Mouse (Mus musculus) left cerebral cortex, adult 6 months (tissue): ENCODE measurements around the gene Olfr1123. TPM values are rescaled to one million over a fixed set of nuclear protein-coding genes. Genes with fewer than 3 reads are reported as not detected.

Experiments used
- long read RNA-seq, 2 experiments: library from polyadenylated mRNA; unstranded; transcript quantifications; one replicate each; pipeline ENCODE4 v2.0.0; 2019 to 2020
- polyA plus RNA-seq: library from polyadenylated mRNA; unstranded; fragments of <200 nt; fragmentation: Nextera tagmentation; gene quantifications from 2 replicates; pipeline ENCODE4 v1.2.3, GENCODE M21; 2021

Gene Olfr1123
- not detected in 2 replicates for polyA plus RNA-seq
- long read RNA-seq, experiment 1: 0 reads
- long read RNA-seq, experiment 2: 0 reads

GRCm38 (mm10) chr2:87416335-87416734 is at the start of gene Olfr1123:
TSS of gene Olfr1123 (plus strand) at chr2:87416635.

DNA sequence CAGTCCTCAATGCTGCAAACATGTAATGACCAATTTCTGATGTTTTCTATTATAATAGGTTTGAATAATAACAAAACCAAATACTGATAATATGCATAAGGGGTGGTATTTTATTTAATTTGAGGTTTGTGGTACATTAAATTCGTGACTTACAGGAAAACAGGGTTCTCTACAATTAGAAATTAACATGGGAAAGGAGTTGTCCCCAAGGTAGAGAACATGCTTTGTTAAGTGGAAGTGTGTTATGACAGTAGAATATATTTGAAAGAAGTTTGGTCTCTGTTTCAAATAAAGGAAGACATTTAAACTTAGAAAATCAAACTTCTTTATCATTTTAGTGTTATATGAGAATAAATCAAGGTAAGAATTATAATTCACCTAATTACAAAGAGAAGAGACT is 46.8 kb upstream of the Olfr1123 start, which contains the start of gene Olfr1121:
Gene Olfr1121, plus strand, starts transcription at position 301 of the 400 bp plus-strand sequence.

GRCm38 (mm10) chr2:87385549-87385948 is 30.9 kb upstream of the Olfr1123 start, which contains the start of gene Olfr1122:
TSS of gene Olfr1122 (plus strand) at chr2:87385849.

GRCm38 (mm10) chr2:87429975-87430374 is 13.5 kb downstream of the Olfr1123 start, which contains the start of gene Olfr1124:
TSS of gene Olfr1124 (plus strand) at chr2:87430275.

DNA sequence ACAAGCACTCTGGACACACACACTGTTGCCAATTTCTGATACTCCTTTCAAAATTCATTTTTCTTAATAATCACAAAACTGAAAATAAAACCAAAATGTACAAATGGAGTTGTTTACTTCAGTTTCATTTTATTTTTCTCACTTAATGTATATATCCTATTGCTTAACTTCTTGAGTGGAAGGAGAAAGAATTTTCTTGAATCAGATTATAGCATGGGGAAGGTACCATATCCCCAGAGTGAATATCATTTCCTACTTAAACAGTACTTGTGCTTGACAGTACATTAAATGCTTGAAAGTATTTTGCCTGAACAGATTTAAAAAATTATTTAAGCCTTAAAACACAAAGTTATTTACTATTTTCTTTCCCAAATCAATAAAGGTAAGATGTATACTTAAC is 37.2 kb downstream of the Olfr1123 start, which contains the start of gene Olfr1126:
Gene Olfr1126, plus strand, starts transcription at position 301 of the 400 bp plus-strand sequence.

Other genes with a start within 250 kb of the Olfr1123 start
- gene Olfr1112, start 228.8 kb upstream of the Olfr1123 start, polyA plus RNA-seq: not detected in 2 replicates
- not detected in 2 replicates for gene Olfr1113, start 207.7 kb upstream of the Olfr1123 start, polyA plus RNA-seq
- gene Olfr1115, start 168.6 kb upstream of the Olfr1123 start, polyA plus RNA-seq: not detected in 2 replicates
- gene Olfr1116, start 149.1 kb upstream of the Olfr1123 start, polyA plus RNA-seq: not detected in 2 replicates
- gene Olfr1118, start 109.1 kb upstream of the Olfr1123 start, polyA plus RNA-seq: not detected in 2 replicates
- not detected in 2 replicates for gene Olfr1120, start 61.8 kb upstream of the Olfr1123 start, polyA plus RNA-seq
- gene Olfr1121, start 46.7 kb upstream of the Olfr1123 start, polyA plus RNA-seq: not detected in 2 replicates
- not detected in 2 replicates for gene Olfr1122, start 30.8 kb upstream of the Olfr1123 start, polyA plus RNA-seq
- gene Olfr1124, start 13.6 kb downstream of the Olfr1123 start, polyA plus RNA-seq: 0.11 TPM in 2 replicates
- not detected in 2 replicates for gene Olfr1126, start 37.3 kb downstream of the Olfr1123 start, polyA plus RNA-seq
- not detected in 2 replicates for gene Pramel7, start 80.5 kb downstream of the Olfr1123 start, polyA plus RNA-seq
- not detected in 2 replicates for gene Pramel6, start 89.9 kb downstream of the Olfr1123 start, polyA plus RNA-seq
- not detected in 2 replicates for gene Olfr153, start 115.2 kb downstream of the Olfr1123 start, polyA plus RNA-seq
- gene Olfr1128, start 128.9 kb downstream of the Olfr1123 start, polyA plus RNA-seq: not detected in 2 replicates
- gene Olfr1129, start 157.3 kb downstream of the Olfr1123 start, polyA plus RNA-seq: not detected in 2 replicates
- gene Olfr1130, start 189.6 kb downstream of the Olfr1123 start, polyA plus RNA-seq: not detected in 2 replicates
- gene Olfr1131, start 210.5 kb downstream of the Olfr1123 start, polyA plus RNA-seq: not detected in 2 replicates
- not detected in 2 replicates for gene Olfr1132, start 220.9 kb downstream of the Olfr1123 start, polyA plus RNA-seq
- gene Olfr1133, start 230.7 kb downstream of the Olfr1123 start, polyA plus RNA-seq: not detected in 2 replicates
- gene Olfr1134, start 241.8 kb downstream of the Olfr1123 start, polyA plus RNA-seq: not detected in 2 replicates